Mouse (Mus musculus): ENCODE data around the gene Exoc3l2. TPM values are rescaled to one million over a fixed set of nuclear protein-coding genes. Genes with fewer than 3 reads are reported as not detected.
A peak's percentile ranks its signal among the peaks of the same experiment; 100 is the strongest.

Exoc3l2 gene
- polyA plus RNA-seq, 1 experiment from 2014 or later, result 1.4 TPM

DNA sequence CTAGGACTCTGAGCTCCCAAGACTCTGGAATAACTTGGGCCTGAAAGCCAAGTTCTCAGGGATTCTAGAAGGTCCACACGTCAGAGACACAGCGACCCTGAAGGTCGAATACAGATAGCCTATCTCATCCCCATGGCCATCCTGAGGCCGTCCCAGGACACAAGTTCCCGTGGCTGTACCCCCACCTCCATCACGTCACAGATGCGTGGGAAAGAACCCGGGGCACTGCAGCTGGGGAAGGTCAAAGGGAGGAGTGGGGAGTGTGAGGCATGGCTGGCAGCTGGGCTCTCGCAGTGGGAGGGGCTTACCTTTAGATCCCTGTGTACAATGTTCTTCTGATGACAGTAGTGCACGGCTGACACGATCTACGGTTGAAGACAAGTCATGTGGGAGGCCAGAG lies 18.3 kb upstream of the Exoc3l2 start:
- no peak for ATAC-seq (ENCODE audit: low read depth)
- WGBS, result 84% methylated on average over 12 of the region's 12 CpGs
- no peaks in the 10 kb centered on the region for H3K9me3 ChIP-seq (ENCODE audit: control insufficient read depth, low read length)

DNA sequence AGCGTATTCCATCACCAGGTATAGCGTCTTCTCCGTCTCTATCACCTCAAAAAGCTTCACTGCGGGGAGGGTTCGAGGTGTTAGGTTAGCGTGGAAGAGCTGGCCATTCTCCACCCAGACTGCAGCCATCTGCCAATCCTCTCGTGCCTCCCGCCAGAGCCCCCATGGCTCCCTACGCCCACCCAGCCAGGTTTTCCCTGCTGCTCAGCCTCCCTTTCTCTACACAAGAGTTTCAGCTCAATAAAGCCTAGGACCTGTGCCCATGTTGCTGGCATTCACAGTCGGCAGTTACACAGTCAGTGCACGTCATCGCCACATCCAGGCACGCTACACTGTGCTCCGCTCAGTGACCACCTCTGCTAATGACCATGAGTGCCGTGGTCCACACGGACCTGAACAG lies 15.4 kb upstream of the Exoc3l2 start:
- no peaks in the 10 kb centered on the region for H3K27me3 ChIP-seq (replicated peaks; ENCODE audit: control insufficient read depth, insufficient read depth, low read length)
- H3K4me1 ChIP-seq (ENCODE audit: control insufficient read depth, insufficient read depth, low read length), result no peaks in the 10 kb centered on the region
- DNase-seq (ENCODE audit: low spot score) (no peak), ATAC-seq (ENCODE audit: low read depth) (no peak)
- H3K4me3 ChIP-seq (ENCODE audit: low read depth, low read length), result no peak overlapping the region
- no peak overlapping the region for H3K27ac ChIP-seq (replicated peaks; ENCODE audit: low read depth, low read length)
- 96% methylated on average over 16 of the region's 16 CpGs for WGBS
- H3K9ac ChIP-seq (ENCODE audit: low read depth, low read length), result no peak overlapping the region
- peaks cover 89% of the 10 kb centered on the region for H3K36me3 ChIP-seq (ENCODE audit: control insufficient read depth, insufficient read depth, low read length)
- no peak overlapping the region for H3K4me2 ChIP-seq (ENCODE audit: low read depth, low read length)
- H3K9me3 ChIP-seq (ENCODE audit: control insufficient read depth, low read length), result no peaks in the 10 kb centered on the region

More for the DNA sequence above, 18.3 kb upstream of the Exoc3l2 start:
- Histone ChIP-seq H3K27ac (replicated peaks; ENCODE audit: low read depth, low read length) (no peak overlapping the region), H3K4me2 (ENCODE audit: low read depth, low read length) (no peak overlapping the region), H3K27me3 (replicated peaks; ENCODE audit: control insufficient read depth, insufficient read depth, low read length) (no peaks in the 10 kb centered on the region), H3K36me3 (ENCODE audit: control insufficient read depth, insufficient read depth, low read length) (peaks cover 90% of the 10 kb centered on the region), H3K9ac (ENCODE audit: low read depth, low read length) (no peak overlapping the region), H3K4me3 (ENCODE audit: low read depth, low read length) (no peak overlapping the region), H3K4me1 (ENCODE audit: control insufficient read depth, insufficient read depth, low read length) (no peaks in the 10 kb centered on the region)
- DNase-seq (ENCODE audit: low spot score), result no peak

DNA sequence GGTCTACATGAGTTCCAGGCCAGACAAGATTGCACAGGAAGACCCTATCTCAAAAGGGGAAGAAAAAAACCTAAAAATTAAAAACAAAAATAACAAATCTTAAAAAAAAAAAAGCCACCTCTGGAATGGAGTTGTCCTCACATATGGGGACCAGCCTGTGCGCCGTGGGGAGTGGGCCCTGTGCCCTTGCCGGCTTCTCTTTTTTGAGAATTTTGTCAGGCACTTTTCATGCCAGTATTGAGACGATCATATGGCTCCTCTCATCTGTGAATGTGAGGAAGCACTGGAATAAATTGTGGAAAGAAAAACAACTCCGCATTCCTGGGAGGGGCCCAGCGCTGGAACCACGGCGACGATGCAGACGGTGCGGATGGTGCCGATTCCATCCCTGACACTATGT lies 14.0 kb upstream of the Exoc3l2 start:
- ATAC-seq (ENCODE audit: low read depth) (no peak), DNase-seq (ENCODE audit: low spot score) (no peak)
- no peak overlapping the region for H3K4me3 ChIP-seq (ENCODE audit: low read depth, low read length)
- no peaks in the 10 kb centered on the region for H3K9me3 ChIP-seq (ENCODE audit: control insufficient read depth, low read length)
- H3K9ac ChIP-seq (ENCODE audit: low read depth, low read length), result no peak overlapping the region
- no peaks in the 10 kb centered on the region for H3K4me1 ChIP-seq (ENCODE audit: control insufficient read depth, insufficient read depth, low read length)
- H3K27ac ChIP-seq (replicated peaks; ENCODE audit: low read depth, low read length), result 0 out of 2 replicates have a peak overlapping the region, but pooled peaks have one; percentile 28
- peaks cover 81% of the 10 kb centered on the region for H3K36me3 ChIP-seq (ENCODE audit: control insufficient read depth, insufficient read depth, low read length)
- no peaks in the 10 kb centered on the region for H3K27me3 ChIP-seq (replicated peaks; ENCODE audit: control insufficient read depth, insufficient read depth, low read length)
- WGBS, result 86% methylated on average over 12 of the region's 12 CpGs
- no peak overlapping the region for H3K4me2 ChIP-seq (ENCODE audit: low read depth, low read length)

DNA sequence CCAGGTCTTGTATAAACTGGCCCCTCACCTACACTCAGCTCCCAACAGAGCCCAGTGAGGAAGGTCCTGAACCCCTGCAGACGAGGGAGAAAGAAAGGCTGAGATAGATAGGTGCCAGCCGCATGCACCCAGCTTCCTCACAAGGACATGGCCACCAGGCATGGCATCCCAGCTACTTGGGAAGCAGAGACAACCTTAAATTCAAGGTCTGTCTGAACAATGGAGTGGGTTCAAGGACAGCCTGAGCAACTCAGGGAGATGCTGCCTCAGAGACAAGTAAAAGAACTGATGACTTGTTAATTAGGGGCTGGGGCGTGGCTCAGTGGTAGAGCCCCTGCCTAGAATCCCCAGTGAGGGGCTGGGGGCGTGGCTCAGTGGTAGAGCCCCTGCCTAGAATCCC lies 7.9 kb upstream of the Exoc3l2 start:
- DNase-seq (ENCODE audit: low spot score) (no peak), ATAC-seq (ENCODE audit: low read depth) (no peak)
- Histone ChIP-seq H3K27me3 (replicated peaks; ENCODE audit: control insufficient read depth, insufficient read depth, low read length) (no peaks in the 10 kb centered on the region), H3K36me3 (ENCODE audit: control insufficient read depth, insufficient read depth, low read length) (peaks cover 35% of the 10 kb centered on the region), H3K9ac (ENCODE audit: low read depth, low read length) (no peak overlapping the region), H3K27ac (replicated peaks; ENCODE audit: low read depth, low read length) (no peak overlapping the region), H3K4me2 (ENCODE audit: low read depth, low read length) (no peak overlapping the region), H3K4me3 (ENCODE audit: low read depth, low read length) (no peak overlapping the region), H3K4me1 (ENCODE audit: control insufficient read depth, insufficient read depth, low read length) (peaks cover 12% of the 10 kb centered on the region), H3K9me3 (ENCODE audit: control insufficient read depth, low read length) (no peaks in the 10 kb centered on the region)
- 87% methylated on average over 4 of the region's 4 CpGs for WGBS

DNA sequence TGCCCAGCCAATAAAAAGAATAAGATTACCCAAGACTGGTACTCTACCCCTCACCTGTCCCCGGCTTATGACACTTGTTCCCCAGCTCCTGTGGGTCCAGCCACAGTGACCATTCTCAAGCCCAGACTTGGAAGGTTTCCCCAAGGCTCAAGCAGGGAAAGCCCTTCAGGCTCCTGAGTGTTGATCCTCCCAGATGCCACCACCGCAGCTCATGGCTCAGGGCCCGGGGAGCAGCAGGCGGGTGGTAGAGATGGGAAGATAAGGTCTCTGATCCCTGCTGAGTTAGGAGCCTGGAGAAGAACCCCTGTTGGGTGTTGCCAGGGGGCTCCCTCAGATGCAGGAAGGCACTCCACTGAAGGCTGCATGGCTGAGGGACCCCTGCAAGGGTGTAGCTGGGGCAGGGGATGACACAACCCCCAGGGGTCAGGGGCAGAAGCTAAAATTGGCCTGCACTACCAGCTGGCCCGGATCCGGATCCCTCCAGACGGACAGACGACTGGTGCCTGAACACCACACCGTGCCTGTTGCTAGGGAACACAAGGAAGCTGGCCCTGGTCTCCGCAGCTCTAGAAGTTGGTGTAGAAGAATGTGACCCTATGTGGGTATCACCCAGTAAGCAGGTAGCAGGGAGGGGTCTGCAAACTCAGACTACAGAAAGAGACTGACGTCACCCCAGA lies 7.2 kb upstream of the Exoc3l2 start:
- ATAC-seq (ENCODE audit: low read depth) (no peak), DNase-seq (ENCODE audit: low spot score) (no peak)
- no peak overlapping the region for H3K4me3 ChIP-seq (ENCODE audit: low read depth, low read length)
- WGBS, result 68% methylated on average over 11 of the region's 11 CpGs
- no peaks in the 10 kb centered on the region for H3K9me3 ChIP-seq (ENCODE audit: control insufficient read depth, low read length)
- no peaks in the 10 kb centered on the region for H3K27me3 ChIP-seq (replicated peaks; ENCODE audit: control insufficient read depth, insufficient read depth, low read length)
- peaks cover 27% of the 10 kb centered on the region for H3K36me3 ChIP-seq (ENCODE audit: control insufficient read depth, insufficient read depth, low read length)
- H3K4me1 ChIP-seq (ENCODE audit: control insufficient read depth, insufficient read depth, low read length), result peaks cover 12% of the 10 kb centered on the region
- peak overlapping the region; percentile 83; the same call in 1 of the 2 replicates for H3K9ac ChIP-seq (ENCODE audit: low read depth, low read length)
- H3K4me2 ChIP-seq (ENCODE audit: low read depth, low read length), result no peak overlapping the region
- H3K27ac ChIP-seq (replicated peaks; ENCODE audit: low read depth, low read length), result no peak overlapping the region

DNA sequence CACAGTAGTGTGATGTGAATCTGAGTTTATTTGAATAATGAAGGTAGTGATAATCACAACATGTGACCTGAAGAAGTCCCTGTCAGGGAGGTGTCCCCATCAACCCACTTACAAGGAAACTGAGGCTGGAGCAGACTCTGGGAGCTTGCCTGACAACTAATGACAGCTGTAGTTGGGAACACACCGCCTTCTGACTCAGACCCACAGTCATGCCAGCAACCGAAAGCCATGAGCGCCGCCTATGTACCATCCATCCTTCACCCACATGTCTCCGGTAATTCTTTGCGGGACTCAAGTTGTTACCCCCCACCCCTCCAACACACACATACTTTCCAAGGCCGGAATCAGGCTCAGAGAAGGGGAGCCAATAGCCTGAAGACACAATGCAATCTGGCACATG lies 6.5 kb upstream of the Exoc3l2 start:
- Histone ChIP-seq H3K36me3 (ENCODE audit: control insufficient read depth, insufficient read depth, low read length) (peaks cover 20% of the 10 kb centered on the region), H3K4me3 (ENCODE audit: low read depth, low read length) (peak overlapping the region; percentile 98; the same call in 1 of the 2 replicates), H3K27ac (replicated peaks; ENCODE audit: low read depth, low read length) (no peak overlapping the region), H3K4me2 (ENCODE audit: low read depth, low read length) (peak overlapping the region; percentile 85), H3K9me3 (ENCODE audit: control insufficient read depth, low read length) (no peaks in the 10 kb centered on the region), H3K4me1 (ENCODE audit: control insufficient read depth, insufficient read depth, low read length) (peaks cover 12% of the 10 kb centered on the region), H3K27me3 (replicated peaks; ENCODE audit: control insufficient read depth, insufficient read depth, low read length) (no peaks in the 10 kb centered on the region), H3K9ac (ENCODE audit: low read depth, low read length) (peak overlapping the region; percentile 83)
- WGBS, result 96% methylated on average over 7 of the region's 7 CpGs
- ATAC-seq (ENCODE audit: low read depth) (no peak), DNase-seq (ENCODE audit: low spot score) (no peak)

DNA sequence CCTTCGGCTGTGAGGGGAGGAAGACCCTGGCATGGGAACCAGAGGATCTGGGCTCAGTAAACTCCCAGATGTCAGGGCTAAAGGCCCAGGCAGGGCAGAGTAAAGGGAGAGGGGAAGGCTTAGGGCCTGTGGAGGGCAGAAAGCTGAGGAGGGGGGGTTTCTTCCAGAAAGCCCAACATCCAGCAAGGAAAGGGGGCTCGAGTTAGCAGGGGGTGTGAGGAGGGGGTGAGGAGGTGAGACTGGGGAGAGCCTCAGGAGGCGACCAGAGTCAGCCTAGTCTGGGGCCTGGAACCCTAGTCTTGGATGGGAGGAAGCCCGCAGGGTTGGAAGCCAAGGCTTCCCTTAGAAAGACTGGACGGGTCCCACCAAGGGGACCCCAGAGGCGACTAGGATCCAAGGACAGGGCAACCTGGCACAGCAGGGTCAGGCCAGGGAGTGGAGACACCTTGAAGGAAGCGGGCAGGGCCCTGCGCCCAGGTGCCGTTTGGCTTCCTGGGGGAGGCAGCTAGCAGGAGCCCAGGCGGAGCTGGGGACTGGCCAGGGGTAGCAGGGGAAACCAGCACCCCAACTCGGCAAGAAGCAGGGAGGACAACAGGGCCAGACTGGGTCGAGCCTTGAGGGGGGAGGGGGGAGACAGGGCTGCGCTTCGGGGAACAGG lies 5.6 kb upstream of the Exoc3l2 start:
- Histone ChIP-seq H3K27me3 (replicated peaks; ENCODE audit: control insufficient read depth, insufficient read depth, low read length) (no peaks in the 10 kb centered on the region), H3K4me3 (ENCODE audit: low read depth, low read length) (peak overlapping the region; percentile 98), H3K36me3 (ENCODE audit: control insufficient read depth, insufficient read depth, low read length) (peaks cover 11% of the 10 kb centered on the region), H3K9ac (ENCODE audit: low read depth, low read length) (peak overlapping the region; percentile 83), H3K9me3 (ENCODE audit: control insufficient read depth, low read length) (no peaks in the 10 kb centered on the region), H3K4me1 (ENCODE audit: control insufficient read depth, insufficient read depth, low read length) (peaks cover 12% of the 10 kb centered on the region), H3K4me2 (ENCODE audit: low read depth, low read length) (peak overlapping the region; percentile 85), H3K27ac (replicated peaks; ENCODE audit: low read depth, low read length) (peak overlapping the region; percentile 81)
- ATAC-seq (ENCODE audit: low read depth), result no peak; the same call in 1 of the 2 replicates
- 9% methylated on average over 12 of the region's 14 CpGs for WGBS
- DNase-seq (ENCODE audit: low spot score), result no peak

DNA sequence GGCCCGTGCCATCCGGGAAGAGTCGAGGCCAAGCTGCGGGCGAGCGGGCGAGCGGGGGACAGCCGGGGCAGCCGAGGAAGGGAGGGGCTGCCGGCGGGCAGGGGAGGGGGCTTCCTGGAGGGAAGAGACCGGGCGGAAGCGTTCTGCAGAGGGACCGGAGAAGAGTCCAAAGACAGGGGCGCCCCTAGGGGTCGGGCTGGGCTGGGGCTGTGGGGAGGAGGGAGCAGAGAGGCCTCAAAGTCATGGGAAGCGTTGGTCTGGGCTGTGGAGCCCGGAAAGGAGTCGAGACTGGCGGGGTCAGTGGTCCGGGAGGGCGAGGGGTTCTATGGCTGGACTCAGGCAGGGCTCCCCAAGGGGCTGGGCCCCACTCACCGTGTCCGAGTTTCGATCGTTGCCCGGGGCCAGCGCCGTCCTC lies 5.1 kb upstream of the Exoc3l2 start:
- ATAC-seq (ENCODE audit: low read depth), result peak; percentile 79
- Histone ChIP-seq H3K4me1 (ENCODE audit: control insufficient read depth, insufficient read depth, low read length) (peaks cover 12% of the 10 kb centered on the region), H3K27me3 (replicated peaks; ENCODE audit: control insufficient read depth, insufficient read depth, low read length) (no peaks in the 10 kb centered on the region), H3K9ac (ENCODE audit: low read depth, low read length) (peak overlapping the region; percentile 83), H3K27ac (replicated peaks; ENCODE audit: low read depth, low read length) (peak overlapping the region; percentile 81), H3K36me3 (ENCODE audit: control insufficient read depth, insufficient read depth, low read length) (peaks cover 10% of the 10 kb centered on the region), H3K4me2 (ENCODE audit: low read depth, low read length) (peak overlapping the region; percentile 85), H3K4me3 (ENCODE audit: low read depth, low read length) (peak overlapping the region; percentile 98), H3K9me3 (ENCODE audit: control insufficient read depth, low read length) (no peaks in the 10 kb centered on the region)
- DNase-seq (ENCODE audit: low spot score), result peak; percentile 77
- 0% methylated on average over 3 of the region's 31 CpGs for WGBS
